Mouse (Mus musculus) layer of hippocampus, adult 2 months (tissue): ENCODE measurements at regions not wholly inside any gene's neighbourhood (a gene's known extent, or its start where the extent isn't known, plus 50 kb on each side); places are given as distances from the start of the nearest gene placed in this dataset.

Experiments
- DNase-seq, 2 experiments: peaks; one replicate each; pipeline ENCODE4 v3.0.0; 2022; ENCODE audit warnings: low spot score in 2 of 2
- H3K27ac ChIP-seq: fragments of 200-600 bp; 2 replicates; pipeline ENCODE4 v1.8.1; 2022
- H3K4me3 ChIP-seq: fragments of 200-600 bp; 2 replicates; pipeline ENCODE4 v1.8.1; 2022; ENCODE audit warnings: mild to moderate bottlenecking
- CTCF ChIP-seq: fragments of 200-600 bp; conservative IDR thresholded peaks from 2 replicates; pipeline ENCODE4 v1.8.1; 2022; ENCODE audit warnings: antibody characterized with exemption, mild to moderate bottlenecking, moderate library complexity

DNA sequence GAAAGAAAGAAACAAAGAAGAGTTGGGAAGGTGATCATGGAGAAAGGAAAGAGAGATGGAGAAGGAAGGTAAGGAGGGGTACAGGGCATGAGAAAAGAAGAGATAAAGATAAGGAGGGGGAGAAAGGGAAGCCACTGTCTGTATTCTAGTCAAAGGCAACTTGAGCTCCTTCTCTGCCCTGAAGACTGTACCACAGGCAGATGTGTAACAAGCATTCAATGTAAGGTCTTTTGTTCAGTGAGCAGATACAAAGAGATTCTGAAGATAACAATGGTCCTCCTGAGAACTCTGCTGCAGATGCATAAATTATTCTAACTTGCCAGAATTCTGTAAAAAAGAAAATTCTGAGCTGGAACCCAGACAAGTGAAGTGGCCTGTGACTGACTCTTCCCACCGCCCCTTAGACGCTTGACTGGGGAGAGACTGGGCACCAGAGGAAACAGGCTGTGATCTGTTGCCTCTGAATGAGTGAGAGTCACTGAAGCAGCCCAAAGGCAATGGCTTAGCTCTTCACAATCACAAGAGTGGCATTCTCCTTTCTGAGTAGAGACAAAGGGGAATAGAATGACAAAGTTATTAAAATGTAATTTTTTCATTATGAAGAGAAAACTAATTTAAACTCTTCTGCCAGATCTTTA is 564.0 kb upstream of the Arpp21 start:
- no peak for TF ChIP-seq CTCF
- Histone ChIP-seq H3K4me3 (no peak overlapping the region), H3K27ac (no peak overlapping the region)
- no peak for DNase-seq

DNA sequence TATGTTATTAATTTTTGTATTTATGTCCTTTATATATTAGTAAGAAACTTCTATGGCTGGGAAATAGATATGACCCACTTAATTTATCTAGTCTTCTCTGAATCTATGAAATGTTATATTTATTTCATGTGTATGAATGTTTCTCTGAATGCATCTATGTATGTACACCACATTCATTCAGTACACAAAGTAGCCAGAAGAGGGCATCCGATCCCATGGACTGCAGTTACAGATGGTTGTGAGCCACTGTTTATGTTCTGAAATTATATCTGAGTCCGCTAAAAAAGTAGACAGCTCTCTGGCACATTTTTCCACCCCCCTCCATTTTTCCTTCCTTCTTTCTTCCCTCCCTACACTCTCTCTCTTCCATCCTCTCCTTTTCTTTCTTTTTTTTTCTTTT is 557.8 kb upstream of the Arpp21 start:
- H3K27ac ChIP-seq: no peak overlapping the region
- TF ChIP-seq CTCF: peak; percentile 57
- no peak for DNase-seq
- H3K4me3 ChIP-seq: no peak overlapping the region

DNA sequence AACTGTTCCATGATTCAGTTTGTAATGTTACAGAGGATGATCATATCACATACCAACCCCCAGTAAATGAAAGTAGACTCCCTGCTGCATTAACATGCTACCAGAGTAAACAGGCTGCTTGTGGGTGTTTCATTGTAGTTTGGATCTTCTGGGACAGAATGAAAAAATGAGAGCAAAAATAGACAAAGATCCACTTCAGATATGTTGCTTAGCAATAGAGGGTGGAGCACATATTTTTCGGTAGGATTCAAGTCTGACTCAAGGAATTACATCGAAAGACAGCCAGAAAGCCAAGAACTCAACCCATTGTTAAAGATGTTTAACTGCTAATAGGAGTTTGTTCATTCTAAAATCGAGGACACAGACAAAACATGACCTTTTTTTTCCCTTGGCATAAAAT is 536.2 kb upstream of the Arpp21 start:
- peak in 1 of 2 experiments; percentile 24 for DNase-seq
- no peak for TF ChIP-seq CTCF
- Histone ChIP-seq H3K4me3 (no peak overlapping the region), H3K27ac (peak overlapping the region; percentile 59)

DNA sequence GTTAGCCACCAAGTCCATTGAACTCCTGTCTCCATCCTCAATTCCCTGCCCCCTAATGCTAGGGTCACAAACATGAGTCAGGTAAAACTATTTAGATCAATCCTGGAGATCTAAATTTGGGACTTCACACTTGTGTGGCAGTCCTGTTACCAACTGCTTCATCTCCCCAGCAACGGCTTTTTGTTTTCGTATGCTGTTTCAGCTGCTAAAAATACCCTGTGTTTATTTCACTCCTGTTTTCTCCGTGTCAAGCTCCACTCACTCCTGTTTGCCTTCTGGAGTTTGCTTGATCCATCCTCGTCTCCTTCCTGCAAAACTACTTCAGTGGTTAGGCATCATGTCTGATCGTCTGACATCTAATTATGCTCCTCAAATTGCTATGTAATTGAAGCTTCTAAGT is 508.9 kb upstream of the Arpp21 start:
- no peak for TF ChIP-seq CTCF
- no peak overlapping the region for H3K4me3 ChIP-seq
- DNase-seq: peak; percentile 21 to 25
- peak overlapping the region; percentile 76 for H3K27ac ChIP-seq

DNA sequence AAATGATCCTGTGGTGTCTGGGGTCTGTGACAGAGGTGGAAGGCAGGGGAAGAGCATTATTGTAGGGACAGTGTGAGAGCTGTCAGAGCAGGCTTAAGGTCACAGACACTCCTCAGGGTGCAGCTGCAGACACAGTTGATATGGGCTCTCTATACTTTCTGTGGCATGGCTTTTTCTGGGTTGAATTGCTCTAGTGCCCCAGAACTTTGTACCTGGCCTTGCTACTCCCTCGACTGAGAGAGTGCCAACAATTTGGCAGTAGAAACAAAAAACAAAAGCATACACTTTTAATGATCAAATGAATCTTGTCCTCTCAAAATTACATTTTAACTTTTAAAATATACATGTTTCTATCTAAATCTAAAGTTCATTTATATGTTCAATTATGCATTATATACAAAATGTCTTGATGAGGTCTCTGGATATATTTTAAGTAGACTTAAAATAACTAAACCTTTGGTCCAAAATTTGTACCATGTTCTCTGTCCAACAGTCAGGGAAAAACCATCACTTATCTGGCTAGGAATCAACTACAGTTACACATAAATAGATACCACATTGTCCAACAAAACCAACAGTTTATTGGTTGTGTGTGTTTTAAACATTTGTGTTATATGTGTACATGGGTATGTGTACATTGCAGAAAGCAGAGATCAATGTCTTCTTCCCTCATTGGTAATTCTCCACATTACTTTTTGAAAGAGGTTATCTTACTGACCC is 508.3 kb upstream of the Arpp21 start:
- no peak for TF ChIP-seq CTCF

DNA sequence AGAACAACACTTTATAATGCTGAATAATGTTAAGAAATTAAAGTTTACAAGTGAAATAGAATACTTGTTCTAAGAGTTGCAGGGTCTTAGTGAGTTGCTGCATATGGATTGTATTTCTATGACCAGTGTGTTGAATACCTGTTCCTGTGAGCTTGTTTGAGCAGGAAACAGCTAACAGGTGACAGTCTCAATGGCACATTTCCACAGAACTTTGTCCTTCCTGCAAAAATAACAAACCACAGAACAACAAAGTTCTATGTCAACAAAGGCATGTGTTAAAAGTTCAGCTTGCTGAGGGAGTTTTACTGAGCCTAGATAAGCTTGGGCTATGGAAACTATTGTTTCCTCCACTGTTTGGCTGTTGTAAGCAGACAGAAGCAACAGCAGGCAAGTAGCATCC is 500.0 kb upstream of the Arpp21 start:
- Histone ChIP-seq H3K27ac (0 out of 2 replicates have a peak overlapping the region, but pooled peaks have one; percentile 6), H3K4me3 (no peak overlapping the region)
- DNase-seq: no peak
- TF ChIP-seq CTCF: no peak

More for the DNA sequence above, 508.3 kb upstream of the Arpp21 start:
- no peak for DNase-seq
- Histone ChIP-seq H3K4me3 (no peak overlapping the region), H3K27ac (peak overlapping the region; percentile 76)

DNA sequence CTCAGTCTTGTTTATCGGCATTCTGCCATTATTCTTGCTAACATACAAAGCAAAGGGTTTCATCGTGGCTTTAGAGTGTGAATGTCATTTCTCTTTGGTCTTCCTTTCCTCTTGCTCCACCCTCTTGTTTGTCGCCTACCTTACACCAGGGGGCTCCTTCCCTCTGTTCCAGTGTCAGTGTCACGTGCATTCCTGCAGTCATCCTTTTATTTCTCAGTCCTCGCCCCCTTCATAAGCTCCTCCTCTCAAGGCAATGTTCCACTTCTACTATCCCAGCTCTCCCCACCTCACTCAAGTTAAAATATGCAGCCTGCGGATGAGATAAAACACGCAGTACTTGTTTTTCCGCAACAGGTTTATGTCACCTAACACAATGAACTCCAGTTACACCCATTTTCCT is 489.8 kb upstream of the Arpp21 start:
- peak; percentile 61 for TF ChIP-seq CTCF
- Histone ChIP-seq H3K4me3 (no peak overlapping the region), H3K27ac (no peak overlapping the region)
- DNase-seq: no peak

DNA sequence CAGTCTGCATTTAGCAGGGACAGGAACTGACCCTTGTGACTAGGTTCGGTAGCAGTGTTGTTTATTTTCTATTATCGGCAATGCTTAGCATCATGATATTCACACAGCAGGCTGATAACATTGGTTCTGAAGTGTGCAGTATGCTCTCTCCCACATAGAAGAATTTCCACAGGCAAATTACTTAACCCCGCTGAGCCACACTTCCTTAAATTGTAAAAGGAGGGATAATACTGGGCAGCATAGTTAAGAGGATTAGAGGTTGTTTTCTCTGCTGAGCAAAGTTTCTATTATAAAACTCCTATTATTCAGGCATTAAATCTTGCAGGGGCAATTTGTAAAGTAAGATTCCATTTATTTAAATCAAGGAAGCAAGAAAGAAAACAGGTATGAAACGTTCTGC is 489.4 kb upstream of the Arpp21 start:
- H3K27ac ChIP-seq: no peak overlapping the region
- no peak for TF ChIP-seq CTCF
- H3K4me3 ChIP-seq: no peak overlapping the region
- DNase-seq: no peak

DNA sequence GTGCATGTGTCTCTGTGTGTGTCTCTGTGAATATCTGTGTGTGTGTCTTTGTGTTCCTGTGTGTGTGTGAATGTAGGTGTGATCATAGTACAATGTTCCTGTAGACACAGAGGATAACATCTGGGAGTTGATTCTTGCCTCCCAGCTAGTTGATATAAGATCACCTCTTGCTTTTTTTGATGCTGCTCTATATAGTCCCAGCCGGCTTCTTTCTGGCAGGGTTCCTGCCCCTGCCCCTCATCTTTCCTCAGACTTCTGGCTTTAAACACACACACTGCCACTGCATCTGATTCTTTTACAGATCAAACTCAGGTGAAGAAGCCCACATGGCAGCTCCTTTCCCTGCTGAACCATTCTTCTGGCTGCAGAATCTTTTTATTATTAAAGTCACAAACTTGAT is 487.6 kb upstream of the Arpp21 start:
- TF ChIP-seq CTCF: no peak
- Histone ChIP-seq H3K27ac (no peak overlapping the region), H3K4me3 (no peak overlapping the region)
- no peak for DNase-seq

DNA sequence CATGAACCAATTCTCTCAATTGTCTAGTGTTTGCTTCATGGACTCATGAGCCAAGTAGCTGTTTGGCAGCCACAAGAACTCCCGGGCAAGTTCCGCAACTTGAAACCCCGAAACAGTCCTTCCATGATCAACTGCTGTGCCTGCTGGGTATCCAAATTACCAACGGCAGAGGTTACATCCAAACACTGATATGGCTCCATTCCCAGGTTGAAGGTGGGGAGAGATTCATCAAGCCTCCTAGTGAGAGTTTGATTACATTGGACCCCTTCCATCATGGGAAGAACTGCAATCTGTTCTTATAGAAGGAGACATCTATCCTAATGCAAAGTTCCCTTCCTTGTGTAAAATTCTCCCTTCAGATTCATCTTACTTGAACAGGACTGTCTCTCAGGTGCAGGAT is 486.8 kb upstream of the Arpp21 start:
- H3K27ac ChIP-seq: no peak overlapping the region
- TF ChIP-seq CTCF: no peak
- DNase-seq: no peak
- no peak overlapping the region for H3K4me3 ChIP-seq

DNA sequence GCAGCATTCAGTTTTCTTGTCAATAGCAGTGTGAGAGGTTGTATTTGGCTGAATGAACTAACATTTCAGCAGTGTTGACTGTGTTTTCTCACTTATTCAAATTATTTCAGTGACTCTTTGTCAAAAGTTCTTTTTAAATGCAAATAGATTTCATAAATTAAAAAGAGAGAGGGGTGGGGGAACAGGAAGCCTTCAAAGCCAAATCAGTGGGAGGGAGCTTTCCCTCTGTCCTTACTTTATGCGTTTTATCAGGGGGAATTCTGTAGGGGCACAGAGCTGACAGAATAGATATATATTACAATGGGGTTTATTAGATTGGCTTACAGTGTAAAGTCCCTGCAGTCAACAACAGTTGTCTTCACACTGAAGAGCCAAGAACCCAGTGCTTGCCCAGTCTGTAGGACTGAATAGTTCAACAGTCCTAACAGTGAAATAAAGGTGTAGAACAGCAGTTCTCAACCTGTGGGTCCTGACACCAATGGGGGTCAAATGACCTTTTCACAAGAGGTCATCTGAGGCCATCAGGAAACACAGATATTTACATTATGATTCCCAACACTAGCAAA is 479.5 kb upstream of the Arpp21 start:
- no peak for TF ChIP-seq CTCF
- H3K4me3 ChIP-seq: no peak overlapping the region
- no peak for DNase-seq
- H3K27ac ChIP-seq: no peak overlapping the region

DNA sequence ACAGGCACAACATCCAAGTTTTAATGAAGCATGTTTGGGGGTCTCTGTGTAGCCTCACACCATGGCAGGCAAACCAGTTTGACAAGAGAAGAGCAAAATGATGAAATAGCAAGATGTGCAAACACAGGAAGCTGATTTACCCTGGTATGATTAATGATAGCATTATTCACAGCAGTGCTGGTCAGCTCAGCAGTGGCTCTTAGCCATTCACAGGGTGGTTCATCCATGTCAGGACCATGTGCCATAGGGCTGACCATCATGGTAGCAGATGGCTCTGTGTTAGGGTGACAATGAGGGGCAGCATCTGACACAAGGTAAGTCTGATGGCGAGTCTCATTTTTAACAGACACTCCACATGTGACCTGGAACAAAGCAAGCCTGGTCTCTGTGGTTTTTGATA is 443.1 kb upstream of the Arpp21 start:
- Histone ChIP-seq H3K27ac (no peak overlapping the region), H3K4me3 (no peak overlapping the region)
- DNase-seq: no peak
- no peak for TF ChIP-seq CTCF

DNA sequence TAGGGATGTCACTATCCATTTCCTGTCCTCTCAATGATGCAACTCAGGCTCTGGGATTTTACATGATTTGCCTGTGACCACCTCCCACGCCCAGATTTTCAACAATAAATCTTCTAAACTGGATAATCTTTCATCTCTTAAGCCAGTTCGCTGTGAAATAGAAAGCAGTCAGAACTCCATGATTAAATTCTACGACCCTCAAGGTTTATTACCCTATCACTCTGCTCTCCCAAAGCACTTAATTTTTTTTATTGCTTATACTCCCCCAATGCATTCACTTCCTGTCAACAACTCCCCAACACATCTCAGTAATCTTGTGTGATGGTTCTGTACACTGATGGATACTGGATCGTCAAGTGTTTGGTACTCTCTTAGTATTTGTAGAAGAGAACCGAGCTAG is 439.5 kb upstream of the Arpp21 start:
- no peak for DNase-seq
- no peak overlapping the region for H3K4me3 ChIP-seq
- H3K27ac ChIP-seq: no peak overlapping the region

More for the DNA sequence above, 439.5 kb upstream of the Arpp21 start:
- TF ChIP-seq CTCF: no peak
